Mouse (Mus musculus): ENCODE measurements around the gene Actl9.
A peak's percentile ranks its signal among the peaks of the same experiment; 100 is the strongest.

Gene Actl9

DNA sequence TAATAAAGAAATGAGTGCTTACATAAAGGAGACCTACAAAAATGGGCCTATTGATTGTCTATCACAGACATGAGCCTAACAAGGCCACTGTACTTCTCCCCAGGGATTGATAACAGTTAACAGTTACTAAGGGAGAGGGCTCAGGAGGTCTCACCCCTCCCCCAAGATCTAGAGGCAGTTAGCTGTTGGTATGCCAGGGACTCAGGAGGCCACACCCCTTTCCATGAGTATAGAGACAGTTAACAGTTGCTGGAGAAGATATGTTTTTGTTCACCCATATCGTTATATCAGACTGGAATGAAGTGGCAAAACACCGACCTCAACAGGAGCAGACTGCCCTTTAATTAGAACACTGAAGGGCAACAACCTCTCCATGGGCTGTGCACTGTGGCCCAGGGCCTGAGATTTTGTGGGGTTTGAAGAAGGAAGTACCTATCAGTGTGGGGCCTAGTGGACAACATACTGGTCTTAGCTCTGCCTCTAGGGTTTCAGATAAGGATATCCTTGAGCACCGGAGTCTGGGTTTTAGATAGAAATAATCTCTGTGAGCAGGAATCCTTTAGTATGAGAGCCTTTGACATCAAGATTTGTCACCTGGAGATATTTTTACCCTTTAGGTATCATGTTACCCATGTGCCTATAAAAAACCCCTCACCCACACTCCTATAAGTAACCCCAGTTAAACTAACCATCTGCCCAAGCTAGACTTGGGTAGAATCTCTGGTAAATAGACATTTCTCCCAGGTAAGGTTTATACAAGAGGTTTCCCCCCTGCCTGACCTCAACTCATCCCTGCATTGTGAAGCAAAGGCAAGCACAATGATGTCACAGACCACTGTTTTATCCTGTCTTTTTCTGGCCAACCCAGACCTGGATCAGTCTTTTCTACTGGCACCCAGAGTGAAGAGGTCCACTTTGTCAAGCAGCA, at the start of gene Actl9:
Actl9 (plus strand) TSS at position 878 of the 928 bp plus-strand sequence.
- no peak for DNase-seq (ENCODE audit: low spot score in 2 of 2)

DNA sequence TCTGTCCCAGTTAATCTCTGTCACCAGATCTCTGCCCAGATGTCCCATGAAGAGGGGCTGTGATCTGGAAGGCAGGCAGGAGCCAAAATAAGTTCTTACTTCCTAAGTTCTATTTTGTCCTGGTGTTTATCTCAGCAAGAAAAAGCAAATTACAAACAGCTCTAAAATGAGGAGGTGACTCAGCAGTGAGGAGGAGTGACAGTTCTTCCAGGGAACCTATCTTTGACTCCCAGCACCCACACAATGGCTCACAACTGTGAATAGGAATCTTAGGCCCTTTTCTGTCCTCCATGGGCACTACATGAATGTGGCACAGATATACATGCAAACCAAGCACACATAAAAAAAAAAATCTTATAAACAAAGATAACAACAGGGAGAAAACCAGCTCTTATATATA, 47.0 kb upstream of the Actl9 start:
- DNase-seq (ENCODE audit: low spot score in 2 of 2) = peak in 1 of 2 experiments; percentile 31

- DNase-seq (ENCODE audit: low spot score in 2 of 2) = no peak
Observed at GRCm38 (mm10) chr17:33392271-33392670, 40.4 kb upstream of the Actl9 start.

DNA sequence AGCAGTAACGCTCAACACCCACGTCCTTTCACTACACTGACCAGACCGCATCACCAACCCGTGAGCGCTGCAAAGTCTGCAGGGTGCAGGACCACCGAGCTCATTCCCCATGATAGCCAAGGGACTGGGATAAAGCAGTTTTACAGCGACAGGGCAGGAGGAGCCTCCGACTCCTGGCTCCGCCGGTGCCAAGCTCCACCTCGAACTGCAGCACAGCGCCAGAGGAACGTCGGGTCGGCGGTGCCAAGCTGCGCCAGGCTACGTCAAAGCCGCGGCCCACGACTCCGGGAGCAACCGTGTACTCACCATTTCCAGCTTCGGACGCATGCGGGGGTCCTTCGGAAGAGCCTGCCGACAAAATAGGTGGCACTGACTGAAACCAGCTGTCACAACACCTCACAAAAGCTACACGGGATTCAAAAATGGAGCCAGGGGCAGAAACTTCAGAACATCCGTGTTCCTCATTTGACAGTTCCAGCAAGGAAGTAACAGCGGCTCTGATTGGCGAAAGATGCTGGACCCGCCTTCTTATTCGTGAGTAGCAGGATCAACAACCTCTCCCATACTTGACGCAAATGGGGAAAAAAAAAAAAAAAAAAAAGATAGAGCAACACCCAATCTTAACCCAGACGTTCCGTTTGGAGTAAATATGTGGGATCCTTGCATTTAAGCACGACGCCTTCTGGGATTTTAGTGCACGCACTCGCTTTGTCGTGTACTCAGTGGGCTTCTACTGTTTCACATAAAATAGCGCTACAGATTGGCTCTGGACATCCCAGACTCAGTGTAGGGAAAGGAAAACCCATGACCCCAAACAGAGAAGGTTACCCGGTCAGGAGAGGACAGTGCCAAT, 38.3 kb upstream of the Actl9 start, which contains the start of gene Zfp101:
Zfp101 (minus strand) TSS at position 460 of the 853 bp plus-strand sequence.
- DNase-seq (ENCODE audit: low spot score in 2 of 2) = peak; percentile 79 to 96

DNA sequence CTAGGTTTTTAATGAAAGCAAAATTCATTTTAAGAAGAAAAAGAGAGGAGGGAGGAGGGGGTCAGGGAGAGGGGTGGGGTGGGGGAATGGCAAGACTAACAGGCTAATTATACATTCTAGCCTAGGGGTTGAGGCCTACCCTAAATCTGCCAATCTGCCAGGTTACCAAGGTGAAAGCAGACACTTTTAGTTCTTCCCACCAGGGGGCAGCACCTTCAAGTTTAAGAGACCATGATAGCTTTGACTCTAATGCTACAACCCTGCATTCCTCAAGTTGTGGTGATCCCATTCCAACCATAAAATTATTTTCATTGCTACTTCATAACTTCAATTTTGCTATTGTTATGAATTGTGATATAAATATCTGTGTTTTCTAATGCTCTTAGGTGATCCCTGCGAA, 6.5 kb downstream of the Actl9 start:
- DNase-seq (ENCODE audit: low spot score in 2 of 2) = peak; percentile 8 to 73

DNA sequence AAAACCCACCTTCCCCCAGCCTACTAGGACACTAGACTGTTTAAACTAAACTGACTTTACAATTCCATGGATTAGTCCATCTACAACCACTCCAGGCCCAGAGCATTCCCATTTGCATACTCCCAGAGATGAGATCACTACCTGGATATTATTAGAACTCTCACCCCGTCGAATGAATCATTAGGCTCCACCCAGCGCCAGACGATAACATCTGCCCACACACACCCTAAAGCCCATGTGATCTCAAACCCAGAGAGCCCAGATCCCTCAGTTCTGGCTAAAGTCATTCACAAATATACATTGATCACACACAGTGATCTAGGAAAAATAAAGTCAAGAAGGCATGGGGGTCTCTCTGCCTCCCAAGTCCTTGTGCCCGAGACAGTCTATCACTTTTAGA, 7.2 kb downstream of the Actl9 start:
- no peak for DNase-seq (ENCODE audit: low spot score in 2 of 2)

GRCm38 (mm10) chr17:33441159-33441558, 8.5 kb downstream of the Actl9 start:
- no peak for DNase-seq (ENCODE audit: low spot score in 2 of 2)

- no peak for DNase-seq (ENCODE audit: low spot score in 2 of 2)
Observed at GRCm38 (mm10) chr17:33456631-33457030, 23.9 kb downstream of the Actl9 start.

DNA sequence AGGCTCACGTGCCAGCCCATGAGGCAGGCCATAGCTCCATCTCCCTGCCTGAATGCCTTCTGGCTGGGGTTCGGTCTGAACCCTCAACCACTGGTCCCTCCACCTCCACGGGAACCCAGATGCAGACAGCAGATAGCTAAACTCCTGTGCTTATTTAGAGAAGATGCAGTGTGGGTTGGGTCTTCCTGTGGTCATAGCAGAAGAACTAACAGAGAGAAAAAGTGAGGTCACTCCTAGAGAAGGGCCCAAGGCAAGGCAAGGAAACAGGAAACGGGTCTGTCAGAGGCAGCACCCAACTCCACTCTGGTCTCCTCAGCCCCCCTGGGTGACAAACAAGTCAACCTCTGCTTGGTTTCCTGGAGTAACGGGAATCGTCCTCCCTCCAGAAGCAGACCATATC, 38.5 kb downstream of the Actl9 start:
- no peak for DNase-seq (ENCODE audit: low spot score in 2 of 2)
